Mouse (Mus musculus) ES-E14 (cell line): ENCODE results near the gene Ltb4r2.

ENCODE experiments used
- CHD2 ChIP-seq: IDR thresholded peaks from 2 replicates; pipeline ENCODE4 v1.6.1; 2014; ENCODE audit warnings: mild to moderate bottlenecking, low read depth, low read length, inconsistent platforms
- HCFC1 ChIP-seq: IDR thresholded peaks from 2 replicates; pipeline ENCODE4 v1.6.1; 2012; ENCODE audit warnings: low read length, inconsistent platforms, borderline replicate concordance; ENCODE audit not compliant: insufficient read depth
- MAFK ChIP-seq: IDR thresholded peaks from 2 replicates; pipeline ENCODE4 v1.6.1; 2014; ENCODE audit warnings: mild to moderate bottlenecking, low read depth, low read length, inconsistent platforms; ENCODE audit not compliant: insufficient read depth
- ZC3H11A ChIP-seq: IDR thresholded peaks from 2 replicates; pipeline ENCODE4 v1.6.1; 2012; ENCODE audit warnings: low read depth, mild to moderate bottlenecking, inconsistent platforms, low read length, borderline replicate concordance
- ZNF384 ChIP-seq: IDR thresholded peaks from 2 replicates; pipeline ENCODE4 v1.6.1; 2012; ENCODE audit warnings: low read depth, low read length, inconsistent platforms

DNA sequence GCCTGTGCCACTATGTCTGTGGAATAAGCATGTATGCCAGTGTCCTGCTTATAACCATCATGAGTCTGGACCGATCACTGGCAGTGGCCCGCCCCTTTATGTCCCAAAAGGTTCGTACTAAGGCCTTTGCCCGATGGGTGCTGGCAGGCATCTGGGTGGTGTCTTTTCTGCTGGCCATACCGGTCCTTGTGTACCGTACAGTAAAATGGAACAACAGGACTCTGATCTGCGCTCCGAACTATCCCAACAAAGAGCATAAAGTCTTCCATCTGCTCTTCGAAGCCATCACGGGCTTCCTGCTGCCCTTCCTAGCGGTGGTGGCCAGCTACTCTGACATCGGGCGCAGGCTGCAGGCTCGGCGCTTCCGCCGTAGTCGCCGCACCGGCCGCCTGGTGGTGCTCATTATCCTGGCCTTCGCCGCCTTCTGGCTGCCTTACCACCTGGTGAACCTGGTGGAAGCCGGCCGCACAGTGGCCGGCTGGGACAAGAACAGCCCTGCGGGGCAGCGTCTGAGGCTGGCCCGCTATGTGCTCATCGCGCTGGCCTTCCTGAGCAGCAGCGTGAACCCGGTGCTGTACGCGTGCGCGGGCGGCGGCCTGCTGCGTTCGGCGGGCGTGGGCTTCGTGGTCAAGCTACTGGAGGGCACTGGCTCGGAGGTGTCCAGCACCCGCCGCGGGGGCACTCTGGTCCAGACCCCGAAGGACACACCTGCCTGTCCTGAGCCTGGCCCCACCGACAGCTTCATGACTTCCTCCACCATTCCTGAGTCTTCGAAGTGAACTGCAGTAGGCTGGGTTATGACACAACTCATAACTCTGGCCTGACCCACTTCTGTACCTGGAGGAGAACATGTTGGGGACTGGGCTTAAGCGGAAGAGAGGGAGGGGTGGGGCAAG is 6.5 kb downstream of the Ltb4r2 start:
- TF ChIP-seq MAFK (no peak), ZNF384 (no peak), CHD2 (no peak), HCFC1 (no peak), ZC3H11A (no peak)
